Mouse (Mus musculus): ENCODE measurements at regions not wholly inside any gene's neighbourhood (a gene's known extent, or its start where the extent isn't known, plus 50 kb on each side); places are given as distances from the start of the nearest gene placed in this dataset.
A peak's percentile ranks its signal among the peaks of the same experiment; 100 is the strongest.

- no peak for DNase-seq (ENCODE audit: low read depth, low spot score)
Measured at GRCm38 (mm10) chr1:166735545-166735944, 53.9 kb upstream of the Fmo9 start.

GRCm38 (mm10) chr1:166738029-166738428, 56.4 kb upstream of the Fmo9 start:
- no peak for DNase-seq (ENCODE audit: low read depth, low spot score)

- peak; percentile 77 for DNase-seq (ENCODE audit: low read depth, low spot score)
Measured at GRCm38 (mm10) chr1:166750236-166750635, 68.6 kb upstream of the Fmo9 start.

- DNase-seq (ENCODE audit: low read depth, low spot score): no peak
Measured at GRCm38 (mm10) chr1:166750777-166751176, 69.1 kb upstream of the Fmo9 start.

GRCm38 (mm10) chr1:166751436-166751835, 69.8 kb upstream of the Fmo9 start:
- DNase-seq (ENCODE audit: low read depth, low spot score): no peak

- DNase-seq (ENCODE audit: low read depth, low spot score): no peak
Measured at GRCm38 (mm10) chr1:166752990-166753709, 71.5 kb upstream of the Fmo9 start.

- DNase-seq (ENCODE audit: low read depth, low spot score): no peak
Measured at GRCm38 (mm10) chr1:166758987-166759386, 77.3 kb upstream of the Fmo9 start.

- no peak for DNase-seq (ENCODE audit: low read depth, low spot score)
Measured at GRCm38 (mm10) chr1:166773114-166773513, 91.5 kb upstream of the Fmo9 start.

GRCm38 (mm10) chr1:166782106-166782505, 100.5 kb upstream of the Fmo9 start:
- DNase-seq (ENCODE audit: low read depth, low spot score): peak; percentile 42

- no peak for DNase-seq (ENCODE audit: low read depth, low spot score)
Measured at GRCm38 (mm10) chr1:166787945-166788344, 106.3 kb upstream of the Fmo9 start.

GRCm38 (mm10) chr1:166788824-166789399, 107.3 kb upstream of the Fmo9 start:
- DNase-seq (ENCODE audit: low read depth, low spot score): no peak

GRCm38 (mm10) chr1:166793052-166793716, 111.5 kb upstream of the Fmo9 start:
- no peak for DNase-seq (ENCODE audit: low read depth, low spot score)

GRCm38 (mm10) chr1:166793717-166794081, 112.1 kb upstream of the Fmo9 start:
- DNase-seq (ENCODE audit: low read depth, low spot score): no peak

- DNase-seq (ENCODE audit: low read depth, low spot score): no peak
Measured at GRCm38 (mm10) chr1:166794622-166795244, 113.1 kb upstream of the Fmo9 start.

GRCm38 (mm10) chr1:166795613-166796012, 114.0 kb upstream of the Fmo9 start:
- DNase-seq (ENCODE audit: low read depth, low spot score): no peak

GRCm38 (mm10) chr1:166796362-166796925, 114.8 kb upstream of the Fmo9 start:
- DNase-seq (ENCODE audit: low read depth, low spot score): no peak

GRCm38 (mm10) chr1:166796931-166797330, 115.3 kb upstream of the Fmo9 start:
- no peak for DNase-seq (ENCODE audit: low read depth, low spot score)

GRCm38 (mm10) chr1:166800953-166801603, 119.4 kb upstream of the Fmo9 start:
- DNase-seq (ENCODE audit: low read depth, low spot score): no peak

GRCm38 (mm10) chr1:166801929-166802328, 120.3 kb upstream of the Fmo9 start:
- DNase-seq (ENCODE audit: low read depth, low spot score): no peak

GRCm38 (mm10) chr1:166803928-166804327, 122.3 kb upstream of the Fmo9 start:
- no peak for DNase-seq (ENCODE audit: low read depth, low spot score)

GRCm38 (mm10) chr1:166804333-166804732, 122.7 kb upstream of the Fmo9 start:
- DNase-seq (ENCODE audit: low read depth, low spot score): no peak
